Mouse (Mus musculus) G1E (cell line): ENCODE measurements around the gene Il23a.

Experiments used
- CTCF ChIP-seq: IDR thresholded peaks from 2 replicates; pipeline ENCODE4 v1.5.1; 2012; ENCODE audit warnings: low read depth, low read length, inconsistent platforms, mixed read lengths
- GATA1 ChIP-seq: IDR thresholded peaks from 2 replicates; pipeline ENCODE4 v1.6.1; 2012; ENCODE audit warnings: borderline replicate concordance, low read length, inconsistent platforms, mixed read lengths
- TAL1 ChIP-seq: conservative IDR thresholded peaks from 2 replicates; pipeline ENCODE4 v1.6.1; 2012; ENCODE audit warnings: low read depth, low read length, inconsistent platforms, mixed read lengths

DNA sequence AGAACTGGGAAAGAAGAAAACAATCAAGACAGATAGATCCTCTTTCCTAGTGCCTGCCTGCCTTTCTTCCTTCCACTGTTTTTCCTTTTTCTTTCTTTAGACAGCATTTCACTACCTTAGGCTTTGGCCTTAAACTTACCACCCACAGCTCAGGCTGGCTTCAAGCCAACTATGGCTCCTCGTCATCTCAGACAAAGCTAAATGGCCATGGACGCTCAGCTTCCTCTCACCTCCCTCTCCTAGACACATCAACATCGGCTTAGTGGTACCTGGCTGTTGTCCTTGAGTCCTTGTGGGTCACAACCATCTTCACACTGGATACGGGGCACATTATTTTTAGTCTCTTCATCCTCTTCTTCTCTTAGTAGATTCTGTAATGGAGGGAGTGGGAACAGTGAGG, 1.3 kb downstream of the Il23a start:
- TF ChIP-seq CTCF = no peak
- no peak for TF ChIP-seq GATA1
- no peak for TF ChIP-seq TAL1
